Mouse (Mus musculus) liver, postnatal 0 days (tissue): ENCODE measurements at regions not wholly inside any gene's neighbourhood (a gene's known extent, or its start where the extent isn't known, plus 50 kb on each side); places are given as distances from the start of the nearest gene placed in this dataset.

ENCODE experiments used
- ATAC-seq: fragments of 200-750 bp; cut with Nextera tagmentation; 2 replicates; pipeline ENCODE4 v1.8.0; 2017; ENCODE audit warnings: mild to moderate bottlenecking, moderate library complexity
- DNase-seq: peaks from one replicate; pipeline ENCODE4 v3.0.0-alpha.2; 2016
- H3K27ac ChIP-seq: fragments of 300-500 bp; sonication (generic); 2 replicates; pipeline ENCODE4 v1.5.1; 2014; ENCODE audit warnings: antibody characterized with exemption, moderate library complexity, mild to moderate bottlenecking, low read depth
- H3K27me3 ChIP-seq: fragments of 300-500 bp; sonication (generic); 2 replicates; pipeline ENCODE4 v1.6.1; 2014; ENCODE audit warnings: low read length, control low read depth, mixed read lengths; ENCODE audit not compliant: insufficient read depth
- H3K36me3 ChIP-seq: fragments of 300-500 bp; sonication (generic); replicated peaks from 2 replicates; pipeline ENCODE4 v1.6.1; 2014; ENCODE audit warnings: mild to moderate bottlenecking, control low read depth, low read length, moderate library complexity, mixed read lengths; ENCODE audit not compliant: insufficient read depth
- H3K4me1 ChIP-seq: fragments of 300-500 bp; sonication (generic); 2 replicates; pipeline ENCODE4 v1.6.1; 2014; ENCODE audit warnings: antibody characterized with exemption, mild to moderate bottlenecking, control low read depth; ENCODE audit not compliant: insufficient read depth
- H3K4me2 ChIP-seq: fragments of 300-500 bp; sonication (generic); 2 replicates; pipeline ENCODE4 v1.6.1; 2014; ENCODE audit warnings: low read depth, mild to moderate bottlenecking, low read length, moderate library complexity, mixed read lengths
- H3K4me3 ChIP-seq: fragments of 300-500 bp; sonication (generic); 2 replicates; pipeline ENCODE4 v1.5.1; 2014; ENCODE audit warnings: low read depth, low read length
- H3K9ac ChIP-seq: fragments of 300-500 bp; sonication (generic); replicated peaks from 2 replicates; pipeline ENCODE4 v1.6.1; 2014; ENCODE audit warnings: mild to moderate bottlenecking, moderate library complexity
- H3K9me3 ChIP-seq: fragments of 300-500 bp; sonication (generic); 2 replicates; pipeline ENCODE4 v1.6.1; 2016; ENCODE audit warnings: mild to moderate bottlenecking, control low read depth, low read length, mixed read lengths
- CTCF ChIP-seq: sonication (generic); IDR thresholded peaks from 2 replicates; pipeline ENCODE4 v1.5.1; 2016; ENCODE audit warnings: antibody characterized with exemption, low read depth
- EP300 ChIP-seq: IDR thresholded peaks from 2 replicates; pipeline ENCODE4 v1.6.1; 2016; ENCODE audit warnings: antibody characterized with exemption, low read depth, mild to moderate bottlenecking
- WGBS: fragments of 180-500 bp; shearing (Covaris S2); extraction: QIAGEN DNeasy Blood & Tissue Kit; methylation state at CpG from one replicate; pipeline ENCODE4 v1.1.7; 2014; ENCODE audit not compliant: insufficient replicate concordance; 5-methylcytosine and 5-hydroxymethylcytosine counted together

- H3K36me3 ChIP-seq = no peaks in the 10 kb centered on the region
- no peak overlapping the region for H3K27ac ChIP-seq
- no peak for TF ChIP-seq CTCF
- no peak for TF ChIP-seq EP300
- no peaks in the 10 kb centered on the region for H3K4me1 ChIP-seq
- ATAC-seq (no peak), DNase-seq (no peak)
- no peak overlapping the region for H3K4me3 ChIP-seq
- no peak overlapping the region for H3K9ac ChIP-seq
- 71% methylated on average over 7 of the region's 7 CpGs for WGBS
- H3K27me3 ChIP-seq = no peaks in the 10 kb centered on the region
- H3K4me2 ChIP-seq = no peak overlapping the region
- H3K9me3 ChIP-seq = no peaks in the 10 kb centered on the region
Measured at GRCm38 (mm10) chr3:6887053-6887700, 266.9 kb upstream of the 1700008P02Rik start.

GRCm38 (mm10) chr3:6886200-6887052 is 266.2 kb upstream of the 1700008P02Rik start:
- no peaks in the 10 kb centered on the region for H3K4me1 ChIP-seq
- 67% methylated on average over 4 of the region's 4 CpGs for WGBS
- H3K4me3 ChIP-seq = no peak overlapping the region
- DNase-seq (no peak), ATAC-seq (no peak)
- H3K27ac ChIP-seq = no peak overlapping the region
- no peaks in the 10 kb centered on the region for H3K27me3 ChIP-seq
- H3K36me3 ChIP-seq = no peaks in the 10 kb centered on the region
- no peak overlapping the region for H3K4me2 ChIP-seq
- no peak overlapping the region for H3K9ac ChIP-seq
- TF ChIP-seq CTCF (no peak), EP300 (no peak)
- no peaks in the 10 kb centered on the region for H3K9me3 ChIP-seq

- ATAC-seq (no peak), DNase-seq (no peak)
- Histone ChIP-seq H3K27me3 (no peaks in the 10 kb centered on the region), H3K36me3 (no peaks in the 10 kb centered on the region), H3K4me1 (no peaks in the 10 kb centered on the region), H3K4me2 (no peak overlapping the region), H3K9me3 (no peaks in the 10 kb centered on the region), H3K9ac (no peak overlapping the region), H3K27ac (no peak overlapping the region), H3K4me3 (no peak overlapping the region)
- WGBS = 77% methylated on average over 1 of the region's 1 CpGs
- TF ChIP-seq CTCF (no peak), EP300 (no peak)
Measured at GRCm38 (mm10) chr3:6883401-6883800, 263.2 kb upstream of the 1700008P02Rik start.

- H3K27me3 ChIP-seq = no peaks in the 10 kb centered on the region
- H3K4me1 ChIP-seq = no peaks in the 10 kb centered on the region
- ATAC-seq = no peak
- H3K4me2 ChIP-seq = no peak overlapping the region
- no peak overlapping the region for H3K27ac ChIP-seq
- H3K4me3 ChIP-seq = no peak overlapping the region
- no peak for DNase-seq
- H3K9ac ChIP-seq = no peak overlapping the region
- TF ChIP-seq CTCF (no peak), EP300 (no peak)
- H3K36me3 ChIP-seq = no peaks in the 10 kb centered on the region
- no peaks in the 10 kb centered on the region; the same call in 1 of the 2 replicates for H3K9me3 ChIP-seq
- 75% methylated on average over 5 of the region's 5 CpGs for WGBS
Measured at GRCm38 (mm10) chr3:6876265-6876664, 256.0 kb upstream of the 1700008P02Rik start.

- ATAC-seq (no peak), DNase-seq (no peak)
- WGBS = 73% methylated on average over 3 of the region's 3 CpGs
- H3K4me3 ChIP-seq = no peak overlapping the region
- H3K9me3 ChIP-seq = no peaks in the 10 kb centered on the region; the same call in 1 of the 2 replicates
- no peaks in the 10 kb centered on the region for H3K27me3 ChIP-seq
- no peak overlapping the region for H3K9ac ChIP-seq
- no peak overlapping the region for H3K27ac ChIP-seq
- no peaks in the 10 kb centered on the region for H3K36me3 ChIP-seq
- no peak overlapping the region for H3K4me2 ChIP-seq
- TF ChIP-seq EP300 (no peak), CTCF (no peak)
- no peaks in the 10 kb centered on the region for H3K4me1 ChIP-seq
Measured at GRCm38 (mm10) chr3:6872170-6872569, 251.9 kb upstream of the 1700008P02Rik start.

GRCm38 (mm10) chr3:6871752-6872151 is 251.5 kb upstream of the 1700008P02Rik start:
- no peak for TF ChIP-seq CTCF
- TF ChIP-seq EP300 = no peak
- no peak for DNase-seq
- WGBS = 60% methylated on average over 2 of the region's 2 CpGs

More at GRCm38 (mm10) chr3:6871752-6872151, 251.5 kb upstream of the 1700008P02Rik start:
- Histone ChIP-seq H3K9ac (no peak overlapping the region), H3K27me3 (no peaks in the 10 kb centered on the region), H3K4me3 (no peak overlapping the region), H3K4me1 (no peaks in the 10 kb centered on the region), H3K27ac (no peak overlapping the region), H3K4me2 (no peak overlapping the region), H3K9me3 (no peaks in the 10 kb centered on the region; the same call in 1 of the 2 replicates), H3K36me3 (no peaks in the 10 kb centered on the region)
- no peak for ATAC-seq
